Mouse (Mus musculus): ENCODE measurements around the gene Sult1c2.
"Not testable (repeated sequence)": the region's sequence is repeated elsewhere in the genome, so short reads cannot be mapped to it uniquely, and the experiment has no call there.

The Sult1c2 gene

DNA sequence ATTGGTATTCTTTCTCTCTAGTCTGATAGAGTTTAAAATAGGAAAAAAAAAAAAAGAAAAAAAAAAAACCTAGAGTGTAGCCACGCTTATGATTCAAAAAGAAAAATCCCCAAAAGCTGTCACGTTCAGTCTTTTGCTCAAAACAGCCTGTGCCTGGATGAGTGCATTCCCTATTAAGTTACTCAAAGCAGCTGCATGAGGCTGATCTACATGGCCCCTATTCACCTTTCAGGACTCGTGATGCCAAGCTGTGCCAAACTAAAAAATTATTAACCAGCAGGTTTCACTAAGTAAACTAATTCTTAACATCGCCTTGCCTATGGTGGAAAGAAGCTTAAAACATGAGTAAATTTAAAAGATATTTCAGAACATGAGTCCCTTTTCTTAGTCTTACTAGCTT lies at the start of gene Sult1c2:
TSS of gene Sult1c2 (minus strand) at position 134 of the 400 bp plus-strand sequence.
- DNase-seq (ENCODE audit: extremely low spot score, low spot score) = no peak

DNA sequence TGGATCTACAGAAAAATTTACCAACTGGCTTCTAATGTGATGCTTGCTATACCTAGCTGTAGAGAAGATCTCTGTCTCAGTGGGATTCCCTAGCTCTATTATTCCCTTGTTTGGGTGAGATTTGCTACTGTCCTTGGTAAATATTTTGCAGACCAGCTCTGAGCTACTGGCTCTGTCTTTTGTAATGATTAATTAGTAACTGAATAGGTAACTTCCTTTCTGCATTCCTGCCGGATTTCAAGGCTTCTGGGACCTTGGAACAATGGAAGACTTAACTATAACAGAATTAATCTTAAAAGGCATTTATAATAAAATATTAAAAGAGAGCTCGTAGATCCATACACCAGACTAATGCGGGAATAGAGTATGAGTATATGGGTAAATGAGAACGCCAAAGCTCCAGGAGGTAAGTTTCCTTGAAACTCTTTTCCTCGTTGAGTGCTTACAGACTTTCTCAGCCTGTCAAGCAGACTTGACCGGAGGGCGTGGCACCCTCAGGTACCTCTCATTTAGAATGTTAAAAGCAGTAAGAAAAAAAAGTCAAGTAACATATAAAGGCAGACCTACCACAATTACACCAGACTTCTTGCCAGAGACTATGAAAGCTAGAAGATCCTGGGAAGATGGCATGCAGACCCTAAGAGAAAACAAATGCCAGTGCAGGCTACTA lies 33.0 kb upstream of the Sult1c2 start:
- DNase-seq (ENCODE audit: extremely low spot score, low spot score) = not testable (repeated sequence)

DNA sequence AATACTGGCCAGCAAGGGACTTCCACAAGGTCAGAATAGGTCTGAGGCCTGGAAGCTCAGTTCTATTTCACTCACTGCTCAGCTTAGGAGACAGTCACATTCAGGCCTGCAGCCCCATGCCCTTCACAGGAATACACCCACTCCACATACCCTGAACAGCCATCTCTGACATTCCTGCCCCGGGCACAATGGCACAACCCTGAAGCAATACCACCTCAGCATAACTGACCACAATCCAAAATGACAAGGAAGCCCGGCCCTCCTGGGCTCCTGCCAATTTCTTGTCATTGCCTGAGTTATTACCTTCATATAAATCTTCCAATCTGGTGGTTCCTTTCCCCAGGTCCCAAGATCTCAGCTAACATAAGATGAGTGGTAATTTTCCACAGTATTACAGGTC lies 28.3 kb upstream of the Sult1c2 start:
- no peak for DNase-seq (ENCODE audit: extremely low spot score, low spot score)

DNA sequence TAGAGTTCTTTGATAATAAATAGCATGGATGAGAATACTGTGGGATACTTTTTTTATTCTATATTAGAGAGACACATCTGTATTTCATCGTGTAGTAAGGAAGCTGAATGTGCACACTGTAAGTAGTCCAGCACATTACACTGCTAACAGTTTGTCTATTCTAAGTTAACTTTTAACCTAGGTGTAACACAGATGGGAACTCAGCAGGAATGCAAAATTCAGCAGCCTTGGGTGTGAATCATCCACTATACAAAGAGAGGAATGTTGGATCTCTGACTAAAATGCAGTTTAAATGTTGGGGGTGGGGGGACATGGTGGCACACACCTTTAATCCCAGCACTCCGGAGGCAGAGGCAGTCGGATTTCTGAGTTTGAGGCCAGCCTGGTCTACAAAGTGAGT lies 26.1 kb upstream of the Sult1c2 start:
- DNase-seq (ENCODE audit: extremely low spot score, low spot score) = no peak

DNA sequence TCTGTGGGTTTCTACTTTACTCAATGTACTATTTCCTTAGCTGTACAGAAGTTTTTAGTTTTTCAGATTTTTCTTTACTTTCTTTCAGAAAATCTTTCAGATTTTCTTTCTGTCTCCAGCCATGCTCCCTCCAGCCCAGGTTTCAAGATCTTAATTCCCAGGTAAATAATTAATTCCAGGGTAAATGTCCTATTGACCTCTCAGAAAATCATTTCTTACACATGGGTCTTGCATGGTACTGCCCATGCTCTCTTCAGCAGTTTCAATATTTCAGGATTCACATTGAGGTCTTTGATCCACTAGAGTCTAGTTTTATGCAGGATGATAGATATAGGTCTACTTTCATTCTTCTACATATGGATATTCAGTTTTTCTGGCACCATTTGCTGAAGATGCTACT lies 23.8 kb upstream of the Sult1c2 start:
- DNase-seq (ENCODE audit: extremely low spot score, low spot score) = no peak

DNA sequence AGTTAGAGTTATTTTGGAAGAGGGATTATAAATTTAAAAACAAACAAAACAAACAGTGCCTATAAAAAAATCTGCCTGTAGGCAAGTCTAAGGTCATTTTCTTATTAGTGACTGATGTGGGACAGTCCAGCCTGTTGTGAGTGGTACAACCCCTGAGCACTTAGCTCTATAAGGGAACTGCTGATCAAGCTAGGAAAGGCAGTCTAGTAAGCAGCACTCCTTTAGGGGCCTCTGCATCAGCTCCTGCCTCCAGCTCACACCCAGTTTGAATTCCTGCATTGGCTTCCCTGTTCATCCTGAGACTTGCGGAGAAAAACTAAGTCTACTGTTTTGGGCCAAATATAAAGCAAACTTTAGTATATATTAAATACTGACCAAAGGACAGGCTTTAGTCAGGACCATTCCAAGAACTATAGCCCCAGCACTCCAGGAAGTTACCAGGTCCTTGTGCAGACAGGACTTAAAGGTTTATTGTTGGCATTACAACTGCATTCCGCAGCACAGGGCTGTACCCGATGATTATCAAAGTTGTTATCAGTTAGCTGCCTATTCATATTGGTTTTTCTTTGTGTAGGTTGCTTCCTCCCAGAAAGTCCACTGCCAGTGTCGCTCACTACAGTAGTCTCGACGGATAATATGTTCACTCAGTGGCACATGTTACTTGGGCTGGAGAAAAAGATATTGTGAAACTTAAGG lies 19.3 kb upstream of the Sult1c2 start:
- no peak for DNase-seq (ENCODE audit: extremely low spot score, low spot score)

DNA sequence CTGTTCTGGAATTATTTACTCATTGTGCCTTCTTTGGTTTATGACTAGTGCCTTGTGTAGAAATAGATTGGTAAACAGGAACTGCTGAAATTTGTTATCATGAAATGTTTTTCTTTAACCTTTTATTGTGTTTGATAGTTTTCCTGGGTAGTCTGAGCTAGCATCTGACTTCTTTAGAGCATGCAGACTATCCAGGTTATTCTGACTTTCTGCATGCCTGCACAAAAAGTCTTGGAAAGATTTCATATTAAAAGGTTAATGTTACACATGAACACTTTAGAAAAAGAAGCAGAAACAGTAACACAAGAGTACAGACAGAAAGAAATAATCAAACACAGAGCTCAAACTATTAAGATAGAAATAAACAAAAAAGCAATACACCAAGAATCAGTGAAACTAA lies 14.4 kb upstream of the Sult1c2 start:
- no peak for DNase-seq (ENCODE audit: extremely low spot score, low spot score)

DNA sequence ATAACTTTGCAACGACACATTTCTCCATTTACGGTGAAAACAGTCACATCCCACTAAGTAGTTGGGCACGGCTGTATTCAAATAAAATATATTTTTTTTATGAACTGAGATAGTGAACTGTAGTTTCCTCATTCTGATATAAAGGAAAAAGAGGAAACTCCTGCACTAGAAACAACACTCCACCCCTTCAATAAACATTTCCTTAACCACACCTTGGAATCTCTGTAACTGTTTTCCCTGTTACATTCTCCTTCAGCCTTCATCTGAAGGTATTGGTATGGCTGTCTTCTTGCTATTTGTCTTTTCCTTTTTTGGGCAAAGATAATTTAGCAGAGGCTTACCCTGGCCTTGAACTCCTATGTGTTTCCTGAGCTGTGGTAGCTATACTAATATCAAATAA lies 8.9 kb upstream of the Sult1c2 start:
- no peak for DNase-seq (ENCODE audit: extremely low spot score, low spot score)

DNA sequence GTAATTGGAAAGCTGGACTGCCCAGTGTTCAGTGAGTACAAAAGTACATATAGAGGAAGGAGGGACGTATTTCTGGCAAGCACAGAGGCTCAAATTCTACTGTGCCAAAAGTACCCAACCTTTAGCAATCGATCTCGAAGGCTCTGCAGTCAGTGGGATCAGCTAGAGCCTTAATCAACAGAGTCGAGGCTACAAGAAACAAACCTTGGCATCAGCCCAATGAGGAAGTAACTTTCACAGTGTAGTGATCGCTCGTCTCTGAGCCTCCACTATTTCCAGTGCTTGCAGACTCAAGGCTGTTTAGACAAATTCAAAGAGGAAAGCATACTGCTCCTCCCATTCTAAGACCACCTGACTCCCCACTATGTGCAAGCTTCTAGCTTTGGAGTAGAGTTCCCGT lies 343 bp downstream of the Sult1c2 start:
- no peak for DNase-seq (ENCODE audit: extremely low spot score, low spot score)

DNA sequence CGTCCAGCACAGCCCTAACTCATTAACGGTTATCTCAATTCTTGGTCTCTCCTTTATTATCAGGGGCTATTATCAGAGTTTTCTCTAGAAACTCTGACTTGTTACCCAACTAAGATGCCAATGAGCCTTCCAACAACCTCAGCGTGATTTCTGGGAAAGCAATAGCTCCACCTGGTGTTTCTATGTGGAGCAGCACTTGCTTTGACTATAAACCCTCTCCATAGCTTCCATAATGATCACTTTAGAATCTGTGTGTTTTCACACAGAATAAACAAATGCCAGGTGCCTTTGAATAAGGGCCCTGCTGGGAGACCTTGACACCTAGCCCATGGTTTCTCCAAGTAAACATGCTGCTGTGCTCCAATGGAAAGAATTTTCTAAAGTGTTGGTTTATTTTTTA lies 12.8 kb downstream of the Sult1c2 start:
- no peak for DNase-seq (ENCODE audit: extremely low spot score, low spot score)

DNA sequence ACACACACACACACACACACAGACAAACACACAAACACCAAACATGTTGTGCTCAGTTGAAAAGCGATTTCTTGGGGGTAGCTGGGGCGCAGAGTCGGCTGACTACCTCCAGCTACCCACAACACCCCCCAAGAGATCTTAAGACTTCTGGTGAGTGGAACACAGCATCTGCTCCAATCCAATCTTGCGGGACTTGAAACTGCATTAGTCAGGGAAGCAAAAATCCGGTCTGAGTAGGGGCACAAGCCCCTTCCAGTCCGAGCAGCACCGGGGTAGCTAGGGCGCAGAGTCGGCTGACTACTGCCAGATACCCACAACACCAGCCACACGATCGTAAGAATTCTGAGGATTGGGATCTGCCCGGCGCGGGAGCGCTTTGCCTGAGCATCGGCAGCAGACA lies 42.2 kb downstream of the Sult1c2 start:
- not testable (repeated sequence) for DNase-seq (ENCODE audit: extremely low spot score, low spot score)

DNA sequence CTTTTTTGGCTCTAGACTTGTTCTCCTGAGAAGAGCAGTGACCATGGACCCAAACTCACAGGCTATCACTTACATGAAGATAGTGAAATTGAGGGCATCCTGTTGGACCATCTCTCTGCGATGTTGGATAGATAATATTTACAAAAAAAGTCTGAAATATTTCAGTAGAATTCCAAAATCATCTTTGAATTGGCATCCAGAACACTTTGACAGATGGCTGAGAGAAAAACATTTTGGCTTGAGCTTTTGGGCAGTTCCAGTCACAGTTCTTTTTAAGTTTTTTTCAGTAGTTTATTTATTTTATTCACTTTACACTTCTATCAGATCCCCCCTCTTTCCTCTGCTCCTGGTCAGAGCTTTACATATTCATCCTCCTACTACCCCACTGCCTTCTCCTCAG lies 62.8 kb downstream of the Sult1c2 start:
- DNase-seq (ENCODE audit: extremely low spot score, low spot score) = no peak

Data from neural tube, embryonic 10.5 days (tissue).